Mouse (Mus musculus) stomach, embryonic 14.5 days (tissue): Measurements from ENCODE around the gene Gm37240. TPM values are rescaled to one million over a fixed set of nuclear protein-coding genes. Genes with fewer than 3 reads are reported as not detected.
A peak's percentile ranks its signal among the peaks of the same experiment; 100 is the strongest.

Experiments used
- ATAC-seq: fragments of 200-750 bp; cut with Nextera tagmentation; 2 replicates; pipeline ENCODE4 v1.8.0; 2017; ENCODE audit warnings: low read depth, moderate TSS enrichment; ENCODE audit not compliant: insufficient number of reproducible peaks, insufficient read depth, low FRiP score
- H3K27ac ChIP-seq: fragments of 300-500 bp; sonication (generic); 2 replicates; pipeline ENCODE4 v1.5.1; 2014; ENCODE audit warnings: mild to moderate bottlenecking, low read length, moderate library complexity, mixed read lengths
- H3K27me3 ChIP-seq: fragments of 300-500 bp; sonication (generic); 2 replicates; pipeline ENCODE4 v1.6.1; 2014; ENCODE audit warnings: low read length, control low read depth, mixed read lengths; ENCODE audit not compliant: control insufficient read depth, insufficient read depth
- H3K36me3 ChIP-seq: fragments of 300-500 bp; sonication (generic); 2 replicates; pipeline ENCODE4 v1.6.1; 2014; ENCODE audit warnings: mild to moderate bottlenecking, control low read depth, low read length, moderate library complexity, mixed read lengths; ENCODE audit not compliant: control insufficient read depth, insufficient read depth
- H3K4me1 ChIP-seq: fragments of 300-500 bp; sonication (generic); 2 replicates; pipeline ENCODE4 v1.6.1; 2014; ENCODE audit warnings: low read length, control low read depth, mixed read lengths; ENCODE audit not compliant: control insufficient read depth, insufficient read depth
- H3K4me2 ChIP-seq: fragments of 300-500 bp; sonication (generic); replicated peaks from 2 replicates; pipeline ENCODE4 v1.6.1; 2014; ENCODE audit warnings: low read depth, low read length, control low read depth
- H3K4me3 ChIP-seq: fragments of 300-500 bp; sonication (generic); 2 replicates; pipeline ENCODE4 v1.5.1; 2014; ENCODE audit warnings: low read depth, low read length, control low read depth
- H3K9ac ChIP-seq: fragments of 300-500 bp; sonication (generic); replicated peaks from 2 replicates; pipeline ENCODE4 v1.6.1; 2014; ENCODE audit warnings: low read depth, mild to moderate bottlenecking, control low read depth, low read length, moderate library complexity, mixed read lengths
- H3K9me3 ChIP-seq: fragments of 300-500 bp; sonication (generic); 2 replicates; pipeline ENCODE4 v1.6.1; 2016; ENCODE audit warnings: low read depth, low read length, control low read depth; ENCODE audit not compliant: control insufficient read depth
- WGBS: fragments of 180-500 bp; shearing (Covaris S2); extraction: QIAGEN DNeasy Blood & Tissue Kit; methylation state at CpG from one replicate; pipeline ENCODE4 v1.1.7; 2014; 5-methylcytosine and 5-hydroxymethylcytosine counted together
- polyA plus RNA-seq: library from polyadenylated mRNA; unstranded; fragments of >200 nt; fragmentation: Nextera tagmentation; extraction: Ambion mirVana; gene quantifications from 2 replicates; pipeline ENCODE4 v1.2.1, GENCODE M21; 2014

The Gm37240 gene
- polyA plus RNA-seq, 1 experiment from 2014 or later = 9.6 TPM

- H3K36me3 ChIP-seq = no peaks in the 10 kb centered on the region
- no peak overlapping the region for H3K4me2 ChIP-seq
- no peak overlapping the region for H3K27ac ChIP-seq
- H3K9me3 ChIP-seq = no peaks in the 10 kb centered on the region
- no peaks in the 10 kb centered on the region for H3K27me3 ChIP-seq
- 67% methylated on average over 6 of the region's 6 CpGs for WGBS
- ATAC-seq = no peak
- H3K9ac ChIP-seq = no peak overlapping the region
- no peaks in the 10 kb centered on the region for H3K4me1 ChIP-seq
- H3K4me3 ChIP-seq = no peak overlapping the region
Observed at GRCm38 (mm10) chr3:84619725-84620124, 1267.6 kb downstream of the Gm37240 start.

GRCm38 (mm10) chr3:84619056-84619455 is 1268.3 kb downstream of the Gm37240 start:
- Histone ChIP-seq H3K27ac (no peak overlapping the region), H3K36me3 (no peaks in the 10 kb centered on the region), H3K4me2 (no peak overlapping the region), H3K4me3 (no peak overlapping the region), H3K9me3 (no peaks in the 10 kb centered on the region), H3K27me3 (no peaks in the 10 kb centered on the region), H3K9ac (no peak overlapping the region), H3K4me1 (no peaks in the 10 kb centered on the region)
- no peak for ATAC-seq
- WGBS = 94% methylated on average over 7 of the region's 7 CpGs

GRCm38 (mm10) chr3:84618627-84619026 is 1268.7 kb downstream of the Gm37240 start:
- Histone ChIP-seq H3K27ac (no peak overlapping the region), H3K9ac (no peak overlapping the region), H3K27me3 (no peaks in the 10 kb centered on the region), H3K36me3 (no peaks in the 10 kb centered on the region), H3K4me3 (no peak overlapping the region), H3K9me3 (no peaks in the 10 kb centered on the region), H3K4me1 (no peaks in the 10 kb centered on the region), H3K4me2 (no peak overlapping the region)
- 86% methylated on average over 2 of the region's 2 CpGs for WGBS
- ATAC-seq = no peak

GRCm38 (mm10) chr3:84615856-84616225 is 1271.5 kb downstream of the Gm37240 start:
- Histone ChIP-seq H3K36me3 (no peaks in the 10 kb centered on the region), H3K27ac (no peak overlapping the region), H3K9ac (no peak overlapping the region), H3K27me3 (no peaks in the 10 kb centered on the region), H3K4me2 (no peak overlapping the region), H3K4me1 (no peaks in the 10 kb centered on the region), H3K9me3 (0 out of 2 replicates have a peak, but pooled peaks cover 2% of the 10 kb centered on the region), H3K4me3 (no peak overlapping the region)
- ATAC-seq = no peak
- WGBS = 40% methylated on average over 7 of the region's 7 CpGs

- Histone ChIP-seq H3K4me2 (no peak overlapping the region), H3K4me3 (no peak overlapping the region), H3K36me3 (no peaks in the 10 kb centered on the region), H3K9me3 (0 out of 2 replicates have a peak, but pooled peaks cover 2% of the 10 kb centered on the region), H3K27me3 (no peaks in the 10 kb centered on the region), H3K4me1 (no peaks in the 10 kb centered on the region), H3K9ac (no peak overlapping the region), H3K27ac (no peak overlapping the region)
- 32% methylated on average over 5 of the region's 5 CpGs for WGBS
- ATAC-seq = no peak
Observed at GRCm38 (mm10) chr3:84615050-84615855, 1272.1 kb downstream of the Gm37240 start.

- 81% methylated on average over 9 of the region's 9 CpGs for whole genome bisulfite sequencing
- ATAC-seq = no peak
- Histone ChIP-seq H3K27ac (no peak overlapping the region), H3K9me3 (0 out of 2 replicates have a peak, but pooled peaks cover 2% of the 10 kb centered on the region), H3K4me2 (no peak overlapping the region), H3K27me3 (no peaks in the 10 kb centered on the region), H3K9ac (no peak overlapping the region), H3K4me1 (no peaks in the 10 kb centered on the region), H3K36me3 (no peaks in the 10 kb centered on the region), H3K4me3 (no peak overlapping the region)
Observed at GRCm38 (mm10) chr3:84610183-84610710, 1277.1 kb downstream of the Gm37240 start.

- Histone ChIP-seq H3K9ac (no peak overlapping the region), H3K4me3 (no peak overlapping the region), H3K36me3 (no peaks in the 10 kb centered on the region), H3K4me1 (no peaks in the 10 kb centered on the region), H3K27ac (no peak overlapping the region; the same call in 1 of the 2 replicates), H3K27me3 (no peaks in the 10 kb centered on the region), H3K9me3 (no peaks in the 10 kb centered on the region), H3K4me2 (no peak overlapping the region)
- no peak for ATAC-seq
- WGBS = 67% methylated on average over 9 of the region's 9 CpGs
Observed at GRCm38 (mm10) chr3:84603212-84603611, 1284.1 kb downstream of the Gm37240 start.

- Histone ChIP-seq H3K9ac (no peak overlapping the region), H3K36me3 (no peaks in the 10 kb centered on the region), H3K27me3 (no peaks in the 10 kb centered on the region), H3K27ac (peak overlapping the region; percentile 2; the same call in 1 of the 2 replicates), H3K4me3 (no peak overlapping the region), H3K4me2 (no peak overlapping the region), H3K9me3 (no peaks in the 10 kb centered on the region), H3K4me1 (no peaks in the 10 kb centered on the region)
- ATAC-seq = no peak
- WGBS = 83% methylated on average over 2 of the region's 2 CpGs
Observed at GRCm38 (mm10) chr3:84602759-84603158, 1284.6 kb downstream of the Gm37240 start.
